Mouse (Mus musculus) stomach, embryonic 14.5 days (tissue): ENCODE results near the gene Map1b. TPM values are rescaled to one million over a fixed set of nuclear protein-coding genes. Genes with fewer than 3 reads are reported as not detected.

Experiments
- ATAC-seq: fragments of 200-750 bp; cut with Nextera tagmentation; 2 replicates; pipeline ENCODE4 v1.8.0; 2017; ENCODE audit warnings: low read depth, moderate TSS enrichment; ENCODE audit not compliant: insufficient number of reproducible peaks, insufficient read depth, low FRiP score
- H3K27ac ChIP-seq: fragments of 300-500 bp; sonication (generic); 2 replicates; pipeline ENCODE4 v1.5.1; 2014; ENCODE audit warnings: mild to moderate bottlenecking, low read length, moderate library complexity, mixed read lengths
- H3K27me3 ChIP-seq: fragments of 300-500 bp; sonication (generic); 2 replicates; pipeline ENCODE4 v1.6.1; 2014; ENCODE audit warnings: low read length, control low read depth, mixed read lengths; ENCODE audit not compliant: control insufficient read depth, insufficient read depth
- H3K36me3 ChIP-seq: fragments of 300-500 bp; sonication (generic); 2 replicates; pipeline ENCODE4 v1.6.1; 2014; ENCODE audit warnings: mild to moderate bottlenecking, control low read depth, low read length, moderate library complexity, mixed read lengths; ENCODE audit not compliant: control insufficient read depth, insufficient read depth
- H3K4me1 ChIP-seq: fragments of 300-500 bp; sonication (generic); 2 replicates; pipeline ENCODE4 v1.6.1; 2014; ENCODE audit warnings: low read length, control low read depth, mixed read lengths; ENCODE audit not compliant: control insufficient read depth, insufficient read depth
- H3K4me2 ChIP-seq: fragments of 300-500 bp; sonication (generic); replicated peaks from 2 replicates; pipeline ENCODE4 v1.6.1; 2014; ENCODE audit warnings: low read depth, low read length, control low read depth
- H3K4me3 ChIP-seq: fragments of 300-500 bp; sonication (generic); 2 replicates; pipeline ENCODE4 v1.5.1; 2014; ENCODE audit warnings: low read depth, low read length, control low read depth
- H3K9ac ChIP-seq: fragments of 300-500 bp; sonication (generic); replicated peaks from 2 replicates; pipeline ENCODE4 v1.6.1; 2014; ENCODE audit warnings: low read depth, mild to moderate bottlenecking, control low read depth, low read length, moderate library complexity, mixed read lengths
- H3K9me3 ChIP-seq: fragments of 300-500 bp; sonication (generic); 2 replicates; pipeline ENCODE4 v1.6.1; 2016; ENCODE audit warnings: low read depth, low read length, control low read depth; ENCODE audit not compliant: control insufficient read depth
- WGBS: fragments of 180-500 bp; shearing (Covaris S2); extraction: QIAGEN DNeasy Blood & Tissue Kit; methylation state at CpG from one replicate; pipeline ENCODE4 v1.1.7; 2014; 5-methylcytosine and 5-hydroxymethylcytosine counted together
- polyA plus RNA-seq: library from polyadenylated mRNA; unstranded; fragments of >200 nt; fragmentation: Nextera tagmentation; extraction: Ambion mirVana; gene quantifications from 2 replicates; pipeline ENCODE4 v1.2.1, GENCODE M21; 2014

Map1b gene
- polyA plus RNA-seq, 1 experiment from 2014 or later: 244 TPM

DNA sequence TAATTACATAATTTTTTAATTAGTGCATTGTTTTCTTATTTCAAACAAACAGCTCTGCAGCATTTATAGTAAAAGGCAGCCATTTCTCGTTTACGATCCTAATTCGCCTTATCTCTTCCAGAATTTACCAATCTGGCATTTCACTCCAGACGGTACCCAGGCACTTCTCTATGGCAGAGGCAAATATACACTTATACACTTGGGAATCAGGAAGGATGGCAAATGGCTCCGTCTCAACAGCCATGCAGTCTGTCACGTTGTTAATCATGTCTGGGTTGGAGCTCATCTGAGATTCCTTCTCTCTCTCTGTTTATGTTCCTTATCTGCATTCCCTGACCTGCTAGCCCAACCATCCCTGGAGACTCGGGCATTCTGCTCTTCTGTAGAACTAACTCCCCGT, 38.6 kb upstream of the Map1b start:
- Histone ChIP-seq H3K36me3 (no peaks in the 10 kb centered on the region), H3K27me3 (no peaks in the 10 kb centered on the region), H3K4me3 (no peak overlapping the region), H3K4me2 (no peak overlapping the region), H3K4me1 (0 out of 2 replicates have a peak, but pooled peaks cover 2% of the 10 kb centered on the region), H3K9ac (no peak overlapping the region), H3K9me3 (no peaks in the 10 kb centered on the region), H3K27ac (no peak overlapping the region)
- 32% methylated on average over 8 of the region's 8 CpGs for WGBS
- ATAC-seq: no peak

DNA sequence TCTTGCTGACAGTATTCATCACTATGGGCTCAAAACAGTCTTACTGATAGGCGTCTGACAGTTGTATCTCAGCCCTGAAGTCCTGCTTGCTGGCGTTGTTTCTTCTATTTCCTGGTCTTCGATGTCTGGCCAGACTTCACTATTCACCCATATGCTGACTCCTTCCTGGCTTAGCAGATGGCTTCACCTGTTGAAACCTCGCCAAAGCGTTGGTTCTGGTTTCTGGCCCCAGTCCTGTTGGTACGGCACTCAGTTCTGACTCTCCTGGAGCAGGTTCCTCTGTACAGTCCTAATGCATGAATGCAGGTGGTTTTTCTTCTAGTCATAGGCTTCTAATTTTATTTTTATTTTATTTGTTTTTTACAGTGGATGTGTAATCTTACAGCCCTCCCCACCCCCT, 38.1 kb upstream of the Map1b start:
- WGBS: 86% methylated on average over 6 of the region's 6 CpGs
- Histone ChIP-seq H3K4me3 (no peak overlapping the region), H3K27me3 (no peaks in the 10 kb centered on the region), H3K4me2 (no peak overlapping the region), H3K27ac (no peak overlapping the region), H3K9me3 (no peaks in the 10 kb centered on the region), H3K9ac (no peak overlapping the region), H3K4me1 (0 out of 2 replicates have a peak, but pooled peaks cover 3% of the 10 kb centered on the region), H3K36me3 (no peaks in the 10 kb centered on the region)
- ATAC-seq: no peak

GRCm38 (mm10) chr13:99552381-99552780, 36.0 kb upstream of the Map1b start:
- H3K4me1 ChIP-seq: 0 out of 2 replicates have a peak, but pooled peaks cover 3% of the 10 kb centered on the region
- no peak for ATAC-seq
- 93% methylated on average over 4 of the region's 4 CpGs for WGBS

DNA sequence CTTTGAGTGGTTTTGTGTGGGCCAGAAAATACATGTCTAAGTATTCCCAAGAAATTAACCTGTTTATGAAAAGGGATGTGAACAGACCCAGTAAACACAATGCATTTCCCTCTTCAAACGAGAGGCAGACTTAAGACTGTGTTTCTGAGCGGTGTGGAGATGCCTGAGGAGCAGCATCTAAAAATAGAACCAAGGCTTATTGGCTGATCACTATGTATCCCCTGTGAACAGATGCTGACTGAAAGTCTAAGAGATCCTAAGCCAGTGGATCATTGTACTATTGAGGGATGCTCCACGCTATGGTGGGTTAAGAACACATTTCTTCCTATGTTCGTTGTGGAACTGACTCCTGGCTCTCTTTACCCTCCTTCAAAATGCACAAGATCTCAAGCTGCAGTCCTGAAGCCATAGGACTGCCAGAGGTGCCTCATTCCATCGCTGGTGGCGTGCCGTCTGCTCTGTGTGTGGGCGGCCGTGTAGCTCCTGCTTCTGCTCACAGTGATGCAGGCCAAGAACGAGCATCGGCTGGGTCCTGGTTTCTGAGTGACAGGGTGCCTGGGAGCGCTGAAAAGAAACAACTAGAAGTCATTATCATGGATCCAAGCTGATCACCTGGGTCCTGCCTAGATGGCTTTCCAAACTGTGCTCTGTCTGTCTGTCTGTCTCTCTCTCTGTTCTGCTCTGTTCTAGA, 34.5 kb upstream of the Map1b start:
- 0 out of 2 replicates have a peak, but pooled peaks cover 3% of the 10 kb centered on the region for H3K4me1 ChIP-seq
- no peak overlapping the region for H3K9ac ChIP-seq
- no peak for ATAC-seq
- H3K4me2 ChIP-seq: no peak overlapping the region
- H3K27ac ChIP-seq: no peak overlapping the region
- 61% methylated on average over 12 of the region's 12 CpGs for WGBS
- H3K27me3 ChIP-seq: no peaks in the 10 kb centered on the region
- H3K36me3 ChIP-seq: no peaks in the 10 kb centered on the region
- H3K9me3 ChIP-seq: no peaks in the 10 kb centered on the region
- no peak overlapping the region for H3K4me3 ChIP-seq

More at GRCm38 (mm10) chr13:99552381-99552780, 36.0 kb upstream of the Map1b start:
- Histone ChIP-seq H3K4me2 (no peak overlapping the region), H3K9ac (no peak overlapping the region), H3K4me3 (no peak overlapping the region), H3K27ac (no peak overlapping the region), H3K9me3 (no peaks in the 10 kb centered on the region), H3K36me3 (no peaks in the 10 kb centered on the region), H3K27me3 (no peaks in the 10 kb centered on the region)

DNA sequence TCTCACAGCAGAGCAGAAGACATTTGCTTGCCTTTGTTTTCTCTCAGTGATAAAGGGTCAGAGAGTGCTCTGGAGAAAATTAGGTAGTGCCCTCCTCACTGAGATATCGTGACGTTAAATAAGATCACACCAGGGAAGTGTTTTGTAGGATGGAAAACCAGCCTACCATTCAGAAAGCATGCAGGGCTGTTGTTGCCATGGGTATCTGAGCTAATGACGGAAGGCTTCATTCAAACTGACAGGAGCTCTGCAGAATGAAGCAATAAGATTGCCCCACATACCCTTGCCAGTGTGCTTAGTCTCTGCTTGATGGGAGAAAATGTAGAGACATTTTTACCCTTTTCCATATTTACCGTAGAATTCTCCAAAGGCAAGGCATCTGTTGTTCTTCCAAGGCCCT, 33.7 kb upstream of the Map1b start:
- no peak overlapping the region for H3K9ac ChIP-seq

DNA sequence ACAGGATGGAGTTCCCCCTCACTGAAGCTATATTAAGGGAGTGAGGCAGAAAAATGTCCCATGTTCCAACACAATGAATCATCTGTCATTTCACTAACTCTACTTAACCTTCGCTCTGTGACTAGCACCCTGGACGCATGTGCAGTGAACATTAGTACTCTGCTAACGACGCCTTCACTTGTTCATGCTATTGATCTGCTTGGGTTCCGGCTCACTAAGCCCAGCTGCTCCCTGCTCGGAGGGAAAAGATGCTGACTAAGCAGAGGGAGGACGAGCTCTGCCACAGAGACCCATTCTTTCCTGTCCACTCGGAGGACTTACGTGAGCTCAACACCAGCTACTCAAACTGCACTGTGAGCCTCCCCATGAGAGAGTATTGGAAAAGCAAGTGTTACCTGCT, 33.2 kb upstream of the Map1b start:
- Histone ChIP-seq H3K9ac (no peak overlapping the region), H3K4me2 (no peak overlapping the region), H3K9me3 (no peaks in the 10 kb centered on the region), H3K27me3 (no peaks in the 10 kb centered on the region), H3K4me1 (0 out of 2 replicates have a peak, but pooled peaks cover 3% of the 10 kb centered on the region), H3K36me3 (no peaks in the 10 kb centered on the region), H3K27ac (no peak overlapping the region), H3K4me3 (no peak overlapping the region)
- WGBS: 31% methylated on average over 9 of the region's 9 CpGs
- ATAC-seq: no peak

More for the DNA sequence above, 33.7 kb upstream of the Map1b start:
- H3K4me1 ChIP-seq: 0 out of 2 replicates have a peak, but pooled peaks cover 3% of the 10 kb centered on the region
- no peaks in the 10 kb centered on the region for H3K36me3 ChIP-seq
- ATAC-seq: no peak
- H3K4me3 ChIP-seq: no peak overlapping the region
- H3K27ac ChIP-seq: no peak overlapping the region
- no peak overlapping the region for H3K4me2 ChIP-seq
- WGBS: 74% methylated on average over 4 of the region's 4 CpGs
- H3K9me3 ChIP-seq: no peaks in the 10 kb centered on the region
- H3K27me3 ChIP-seq: no peaks in the 10 kb centered on the region

DNA sequence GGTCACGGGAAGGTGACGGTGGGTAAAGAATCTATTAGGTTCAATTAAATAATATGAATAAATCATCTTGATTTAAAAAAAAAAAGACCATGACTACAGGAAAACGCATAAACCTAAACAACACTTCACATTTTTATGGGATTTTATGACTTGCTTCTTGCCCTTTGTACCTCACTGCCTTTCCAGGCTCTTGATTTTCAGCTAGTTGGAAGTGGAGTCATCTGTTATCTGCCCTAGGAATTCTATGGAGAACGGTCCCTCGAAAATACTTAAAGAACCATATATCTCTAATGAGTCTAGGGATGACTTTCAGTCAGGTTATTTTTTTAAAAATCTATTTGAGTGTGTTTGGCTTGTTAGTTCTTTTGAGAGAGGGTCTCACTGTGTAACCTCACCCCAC, 30.5 kb upstream of the Map1b start:
- no peak overlapping the region for H3K4me2 ChIP-seq
- no peaks in the 10 kb centered on the region for H3K36me3 ChIP-seq
- no peak overlapping the region for H3K4me3 ChIP-seq
- no peaks in the 10 kb centered on the region for H3K27me3 ChIP-seq
- H3K9me3 ChIP-seq: no peaks in the 10 kb centered on the region
- no peak overlapping the region for H3K9ac ChIP-seq
- H3K4me1 ChIP-seq: 0 out of 2 replicates have a peak, but pooled peaks cover 3% of the 10 kb centered on the region
- H3K27ac ChIP-seq: no peak overlapping the region
- no peak for ATAC-seq
- 60% methylated on average over 5 of the region's 5 CpGs for WGBS

DNA sequence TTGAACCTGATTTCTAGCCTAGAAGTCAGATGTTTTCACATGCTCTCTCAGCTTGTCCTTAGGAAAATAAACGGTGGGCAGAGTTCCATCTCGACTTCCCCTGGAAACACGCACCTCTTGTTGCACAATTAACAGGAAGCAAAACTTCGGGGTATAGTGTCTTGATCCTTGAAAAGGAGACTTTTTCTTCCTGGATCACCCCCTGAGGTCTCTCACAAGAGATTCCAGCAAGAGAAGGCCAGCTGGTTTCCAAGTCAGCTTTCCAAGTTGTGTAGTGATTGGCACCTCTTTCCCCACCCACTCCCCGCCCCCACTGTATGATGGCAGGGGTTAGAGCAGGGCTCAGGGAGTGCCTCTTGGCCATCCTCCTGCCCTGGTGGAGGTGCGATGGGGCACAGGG, 28.9 kb upstream of the Map1b start:
- Histone ChIP-seq H3K9ac (no peak overlapping the region), H3K4me2 (no peak overlapping the region), H3K27me3 (no peaks in the 10 kb centered on the region), H3K36me3 (no peaks in the 10 kb centered on the region), H3K27ac (no peak overlapping the region), H3K4me3 (no peak overlapping the region), H3K9me3 (no peaks in the 10 kb centered on the region), H3K4me1 (0 out of 2 replicates have a peak, but pooled peaks cover 3% of the 10 kb centered on the region)
- WGBS: 62% methylated on average over 6 of the region's 6 CpGs
- ATAC-seq: no peak
